Mouse (Mus musculus): ENCODE data around the gene Haspin.
"Not testable (repeated sequence)": the region's sequence is repeated elsewhere in the genome, so short reads cannot be mapped to it uniquely, and the experiment has no call there.

Haspin gene

DNA sequence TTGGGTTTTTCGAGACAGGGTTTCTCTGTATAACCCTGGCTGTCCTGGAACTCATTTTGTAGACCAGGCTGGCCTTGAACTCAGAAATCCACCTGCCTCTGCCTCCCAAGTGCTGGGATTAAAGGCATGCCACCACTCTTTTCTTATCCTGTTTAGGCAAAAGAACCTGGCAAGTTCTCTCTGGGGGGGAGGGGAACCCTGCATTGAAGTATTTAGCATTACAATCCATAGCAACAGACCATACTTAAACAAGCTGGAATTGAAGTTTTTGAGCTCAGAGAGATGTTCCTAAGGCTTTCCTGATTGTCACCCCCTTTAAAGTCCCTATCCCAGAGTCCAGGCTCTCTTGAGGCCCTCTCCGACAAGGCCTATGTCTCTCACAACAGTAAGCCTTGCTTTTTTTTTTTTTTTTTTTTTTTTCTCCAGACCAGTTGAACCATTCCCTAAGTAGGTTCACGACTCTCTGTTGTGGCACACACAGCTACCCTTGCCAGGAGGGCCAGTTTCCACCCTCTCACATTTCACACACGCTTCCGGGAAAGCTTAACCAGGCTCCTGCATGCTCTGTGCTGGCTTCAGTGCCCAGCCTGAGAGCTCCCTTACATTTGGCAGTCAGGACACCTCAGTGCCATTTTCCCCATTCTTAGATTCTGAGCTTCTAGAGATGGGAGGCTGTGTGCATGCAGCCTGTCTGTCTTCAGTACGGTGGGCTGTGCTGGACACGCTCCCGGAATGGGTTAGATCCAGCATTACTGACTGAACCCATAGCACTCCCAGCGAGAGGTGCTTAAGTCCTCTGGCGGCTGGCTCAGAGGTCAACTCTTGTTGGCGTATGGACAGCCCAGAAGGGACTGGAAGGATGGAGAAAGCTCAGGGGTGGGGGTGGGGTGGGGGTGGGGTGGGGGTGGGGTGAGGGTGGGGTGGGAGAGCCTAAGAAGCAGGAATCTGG, 8.2 kb upstream of the Haspin start:
- DNase-seq (ENCODE audit: low read depth, low spot score) = peak; percentile 93

DNA sequence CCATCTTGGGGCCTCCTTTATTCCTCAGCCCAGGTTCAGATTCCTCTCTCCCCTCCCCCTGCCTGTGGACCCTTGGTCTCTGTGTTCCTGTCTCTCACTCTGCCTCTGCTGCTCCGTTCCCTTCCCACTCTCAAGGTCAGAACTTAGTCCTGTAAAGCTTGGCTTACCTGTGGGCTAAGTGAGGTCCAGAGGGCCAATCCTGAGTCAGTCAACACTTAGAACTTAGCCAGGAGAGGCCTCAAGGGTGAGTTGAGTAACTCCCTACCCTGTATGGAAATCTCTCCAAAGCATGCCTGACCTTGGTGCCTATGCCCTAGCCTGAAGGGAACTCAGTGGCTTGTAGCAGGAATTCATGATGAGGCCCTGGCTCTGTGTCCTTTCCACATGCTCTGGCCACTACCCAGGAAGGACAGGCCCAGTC, 6.2 kb upstream of the Haspin start:
- DNase-seq (ENCODE audit: low read depth, low spot score) = peak; percentile 61

DNA sequence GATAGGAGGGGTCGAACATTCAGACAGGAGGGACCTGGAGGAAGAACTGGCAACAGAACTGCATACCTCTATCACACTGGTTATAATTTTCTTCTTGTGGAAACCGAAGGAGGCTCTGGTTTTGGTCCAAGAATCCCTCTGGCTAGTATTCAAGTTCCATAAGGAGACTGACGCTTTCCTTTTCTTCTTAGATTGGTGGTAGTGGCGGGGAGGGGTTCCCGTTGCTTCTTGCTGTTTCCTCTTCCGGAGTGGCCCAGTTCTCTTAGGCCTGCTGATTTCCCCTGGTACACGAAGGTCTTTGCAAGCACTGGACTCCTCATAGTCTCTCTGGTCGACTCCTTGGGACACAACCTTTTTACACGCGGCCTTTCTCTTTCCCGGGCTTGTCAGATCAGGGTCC, 978 bp downstream of the Haspin start:
- no peak for DNase-seq (ENCODE audit: low read depth, low spot score)

DNA sequence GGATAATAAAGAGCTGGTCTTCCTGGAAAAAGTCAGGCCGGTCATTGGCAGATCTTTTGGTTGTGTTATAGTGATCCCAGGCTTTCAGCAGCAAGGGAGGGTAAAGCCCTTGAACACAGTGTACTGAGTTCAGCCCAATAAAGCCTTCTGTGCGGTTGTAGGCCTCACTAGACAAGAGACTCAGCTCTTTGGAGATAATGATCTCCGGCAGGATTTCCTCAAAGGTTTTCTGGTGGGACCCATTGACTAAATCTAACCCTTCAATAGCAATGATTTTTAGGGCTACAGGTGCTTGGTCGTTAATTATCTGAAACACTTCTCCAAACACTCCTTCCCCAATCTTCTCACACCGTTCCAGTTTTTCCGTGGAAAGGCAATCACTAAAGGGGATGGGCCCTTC, 1.5 kb downstream of the Haspin start:
- DNase-seq (ENCODE audit: low read depth, low spot score) = no peak

DNA sequence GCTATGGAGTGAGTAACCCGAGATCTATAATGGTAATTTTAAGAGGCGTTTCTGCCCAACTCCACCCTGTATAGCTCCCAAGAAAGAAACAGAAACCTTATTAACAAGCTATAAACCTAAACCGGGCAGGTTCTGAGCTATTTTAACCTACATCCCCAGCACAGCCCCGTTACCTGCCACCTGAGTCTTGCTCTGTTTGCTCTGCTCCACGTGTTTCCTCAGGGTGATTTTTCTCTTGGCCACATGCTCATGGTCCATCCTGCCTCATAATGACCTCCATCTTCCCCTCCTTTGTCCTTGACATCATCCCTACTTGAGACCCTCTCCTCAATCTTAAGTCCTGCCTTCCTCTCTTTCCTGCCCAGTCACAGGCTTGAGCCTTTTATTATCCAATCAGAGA, 3.9 kb downstream of the Haspin start:
- no peak for DNase-seq (ENCODE audit: low read depth, low spot score)

DNA sequence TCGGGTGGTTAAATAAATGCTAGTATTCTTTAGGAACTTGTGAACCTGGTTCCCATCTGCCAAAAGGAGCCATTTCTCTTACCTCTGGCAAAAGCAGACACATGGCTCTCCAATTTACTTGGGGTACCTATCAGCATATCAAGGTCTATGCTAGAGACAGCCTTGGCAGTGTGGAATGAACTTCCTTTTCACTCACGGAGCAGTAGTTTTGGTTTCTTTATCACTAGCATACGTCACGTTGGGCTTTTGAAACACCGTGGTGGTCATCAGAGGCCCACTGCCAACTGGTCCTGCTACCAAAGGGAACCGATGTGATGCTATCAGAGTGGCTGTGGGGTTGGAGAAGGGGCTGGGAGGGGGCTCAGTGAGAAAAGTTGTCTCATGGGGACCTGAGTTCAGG, 5.1 kb downstream of the Haspin start:
- DNase-seq (ENCODE audit: low read depth, low spot score) = no peak

DNA sequence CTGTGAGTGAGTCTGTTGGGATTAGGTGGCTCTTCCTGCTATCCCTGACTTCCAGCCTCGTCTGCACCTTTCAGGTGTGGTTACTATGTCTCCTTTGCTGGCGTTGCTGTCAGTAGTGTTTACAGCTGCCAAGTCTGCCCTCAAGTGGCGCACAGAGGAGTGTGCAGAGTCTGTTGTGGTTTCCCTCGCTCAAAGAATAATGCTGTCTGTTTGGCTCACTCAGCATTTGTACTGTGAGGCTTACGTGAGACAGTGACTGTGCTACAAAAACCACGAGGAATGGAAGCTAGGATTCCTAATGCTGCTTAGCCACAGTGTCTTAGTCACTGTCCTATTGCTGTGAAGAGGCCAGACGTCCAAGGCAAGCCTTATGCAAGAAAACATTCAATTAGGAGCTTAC, 7.1 kb downstream of the Haspin start:
- DNase-seq (ENCODE audit: low read depth, low spot score) = peak; percentile 71

DNA sequence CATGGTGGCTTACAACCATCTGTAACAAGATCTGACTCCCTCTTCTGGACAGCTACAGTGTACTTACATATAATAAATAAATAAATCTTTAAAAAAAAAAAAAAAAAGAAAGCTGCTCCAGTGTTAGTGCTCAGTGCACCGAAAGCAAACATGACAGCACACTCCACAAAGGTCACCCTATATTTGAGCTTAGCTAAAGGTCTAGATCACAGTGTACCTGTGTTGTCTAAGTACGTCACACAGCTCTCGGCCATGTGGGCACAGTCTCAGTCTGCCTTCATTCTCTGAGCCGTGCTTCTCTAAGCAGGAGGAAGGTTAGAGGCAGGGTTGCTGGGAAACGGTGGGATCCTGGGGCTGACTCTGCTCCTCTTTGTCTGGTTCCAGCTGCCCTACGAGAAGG, 11.6 kb downstream of the Haspin start:
- DNase-seq (ENCODE audit: low read depth, low spot score) = no peak

DNA sequence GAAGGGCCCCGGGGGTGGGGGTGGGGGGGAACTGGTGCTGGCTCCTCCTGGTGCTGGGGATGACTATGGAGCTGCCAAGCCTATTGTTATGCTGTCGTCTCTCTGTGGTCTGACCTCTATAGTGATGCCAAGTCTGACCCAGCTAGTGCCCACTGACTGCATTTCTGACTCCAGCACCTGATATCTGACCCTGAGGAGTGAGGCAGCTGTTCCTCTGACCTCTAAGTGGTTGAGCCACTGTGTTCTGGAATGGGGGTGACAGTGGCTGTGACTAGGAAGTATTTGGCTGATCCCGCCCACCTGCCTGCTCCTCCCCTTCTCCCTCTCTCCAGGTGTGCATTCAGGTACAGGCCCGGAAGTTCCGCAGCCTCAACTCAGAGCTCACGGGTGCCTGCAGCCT, 26.7 kb downstream of the Haspin start:
- DNase-seq (ENCODE audit: low read depth, low spot score) = no peak

DNA sequence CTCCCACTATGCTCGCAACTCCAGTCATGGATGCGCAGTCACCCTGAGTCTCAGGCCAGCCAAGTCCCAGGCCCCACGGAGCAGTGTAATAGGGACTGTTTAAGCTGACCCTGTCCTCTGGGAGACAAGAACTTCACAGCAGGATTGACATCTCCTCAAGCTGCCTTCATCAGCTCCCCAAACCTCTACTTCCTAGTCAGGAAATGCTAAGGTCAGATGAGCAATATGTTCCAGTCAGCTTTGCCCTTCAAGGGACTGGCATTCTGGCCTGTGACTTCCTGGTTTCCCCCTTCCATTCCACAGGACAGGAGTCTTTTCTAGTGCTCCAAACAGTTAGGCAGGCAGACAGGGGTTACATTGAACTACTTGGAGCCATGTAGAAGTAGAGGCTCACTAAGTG, 28.2 kb downstream of the Haspin start:
- DNase-seq (ENCODE audit: low read depth, low spot score) = no peak

DNA sequence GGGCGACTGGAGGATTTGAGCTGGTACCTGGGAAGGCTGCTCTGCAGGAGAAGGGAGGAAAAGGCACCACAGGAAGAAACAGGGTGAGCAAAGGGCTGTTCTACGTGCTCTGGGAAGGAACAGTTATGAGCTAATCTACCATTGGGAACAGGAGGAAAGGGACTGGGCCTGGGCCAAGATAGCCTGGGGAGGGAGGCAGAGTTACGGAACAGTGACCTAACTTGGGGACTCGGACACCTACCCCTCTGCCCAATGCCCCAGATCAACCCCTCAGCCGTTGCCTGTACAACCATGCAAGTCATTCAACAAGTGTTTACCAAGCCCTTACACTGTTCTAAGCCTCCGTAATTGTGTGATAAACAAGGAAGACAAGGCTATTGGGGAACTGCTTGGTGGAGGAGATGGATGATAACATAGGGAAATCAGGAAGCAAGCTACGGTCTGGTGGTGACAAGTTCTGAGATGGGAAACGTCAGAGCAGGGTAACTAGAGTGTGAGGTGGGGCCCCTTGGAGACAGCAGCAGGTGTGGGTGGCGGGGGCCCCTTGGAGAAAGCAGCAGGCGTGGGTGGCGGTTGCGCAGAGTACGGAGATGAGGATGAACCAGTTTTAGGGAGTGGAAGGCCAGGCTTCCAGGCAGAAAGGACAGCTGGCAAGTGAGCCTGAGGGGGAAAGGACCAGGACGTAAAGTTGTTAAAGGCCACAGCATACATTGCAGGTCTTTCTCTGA, 29.0 kb downstream of the Haspin start:
- no peak for DNase-seq (ENCODE audit: low read depth, low spot score)

DNA sequence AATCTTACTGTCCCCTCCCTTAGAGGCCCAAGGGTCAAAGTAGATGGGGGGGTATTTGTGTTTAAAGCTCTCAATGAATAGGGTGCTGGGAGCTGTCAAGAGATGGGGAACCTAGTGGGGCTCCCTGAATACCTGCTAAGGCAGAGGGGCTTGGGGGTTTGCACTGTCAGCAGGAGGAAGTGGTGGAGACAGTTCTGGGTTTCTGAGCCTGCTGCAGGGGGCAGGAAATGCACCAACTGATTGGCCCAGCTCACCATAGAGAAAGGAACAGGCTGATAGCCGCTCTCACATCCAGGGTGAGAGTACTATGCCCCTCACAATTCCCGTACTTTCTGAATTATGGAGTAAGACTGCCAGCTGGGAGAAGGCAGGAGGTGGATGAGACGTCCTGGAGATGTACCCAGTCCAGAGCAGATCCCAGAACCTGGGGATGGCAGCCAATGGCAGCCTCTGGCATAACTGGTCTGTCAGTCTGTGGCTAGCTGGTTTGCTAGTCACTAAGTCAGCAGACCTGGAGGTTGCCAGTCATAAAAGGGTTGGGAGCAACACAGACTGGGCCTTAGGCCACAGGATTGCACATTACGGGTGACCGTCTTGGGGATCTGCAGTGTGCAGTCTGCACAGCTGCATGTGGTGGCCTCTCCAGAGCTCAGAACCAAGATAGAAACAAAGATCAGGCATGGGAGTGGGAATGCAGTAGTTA, 29.7 kb downstream of the Haspin start:
- DNase-seq (ENCODE audit: low read depth, low spot score) = no peak

DNA sequence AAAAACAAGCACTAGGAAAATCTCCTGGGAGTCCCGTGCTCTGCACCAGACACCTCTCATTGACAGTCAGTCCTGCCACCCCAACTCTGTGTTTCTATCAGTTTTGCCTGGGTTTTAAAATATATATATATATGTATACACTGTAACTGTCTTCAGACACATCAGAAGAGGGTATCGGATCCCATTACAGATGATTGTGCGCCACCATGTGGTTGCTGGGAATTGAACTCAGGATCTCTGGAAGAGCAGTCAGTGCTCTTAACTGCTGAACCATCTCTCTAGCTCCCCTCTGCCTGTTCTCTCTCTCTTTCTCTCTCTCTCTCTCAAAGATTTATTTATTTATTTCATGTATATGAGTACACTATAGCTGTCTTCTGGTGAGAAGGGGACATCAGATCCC, 30.7 kb downstream of the Haspin start:
- DNase-seq (ENCODE audit: low read depth, low spot score) = not testable (repeated sequence)

DNA sequence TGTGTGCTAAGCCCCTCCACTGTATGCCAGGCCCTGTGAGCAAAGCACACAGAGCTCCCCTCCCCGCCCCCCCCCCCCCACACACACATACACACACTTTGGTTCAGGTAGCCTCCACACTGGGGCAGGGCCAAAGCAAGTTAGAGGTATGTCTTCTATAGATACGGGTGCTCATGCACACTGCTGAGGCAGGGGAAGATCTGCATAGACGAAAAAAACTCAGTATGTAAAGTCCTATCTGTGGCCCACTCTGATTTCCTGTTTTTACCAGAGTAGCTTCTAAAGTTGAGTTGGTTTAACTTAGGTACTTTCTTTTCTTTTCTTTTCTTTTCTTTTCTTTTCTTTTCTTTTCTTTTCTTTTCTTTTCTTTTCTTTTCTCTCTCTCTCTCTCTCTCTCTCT, 32.8 kb downstream of the Haspin start:
- no peak for DNase-seq (ENCODE audit: low read depth, low spot score)

DNA sequence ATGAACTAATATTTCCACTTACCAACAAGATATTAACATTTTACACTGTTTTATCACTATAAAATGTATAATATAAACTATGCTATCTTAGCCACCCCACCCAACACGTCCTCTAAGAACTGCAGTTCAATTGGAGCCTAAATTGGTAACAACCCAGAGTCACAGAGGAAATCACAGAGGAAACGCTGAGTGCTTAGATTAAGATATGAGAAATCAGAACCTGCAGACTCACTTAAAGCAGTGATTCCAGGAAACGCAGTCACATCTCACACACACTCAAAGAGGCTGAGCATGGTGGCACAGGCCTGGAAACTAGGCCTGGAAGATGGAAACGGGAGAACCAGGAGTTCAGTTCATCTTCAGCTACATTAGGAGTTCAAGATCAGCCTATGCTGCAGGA, 36.8 kb downstream of the Haspin start:
- DNase-seq (ENCODE audit: low read depth, low spot score) = no peak

DNA sequence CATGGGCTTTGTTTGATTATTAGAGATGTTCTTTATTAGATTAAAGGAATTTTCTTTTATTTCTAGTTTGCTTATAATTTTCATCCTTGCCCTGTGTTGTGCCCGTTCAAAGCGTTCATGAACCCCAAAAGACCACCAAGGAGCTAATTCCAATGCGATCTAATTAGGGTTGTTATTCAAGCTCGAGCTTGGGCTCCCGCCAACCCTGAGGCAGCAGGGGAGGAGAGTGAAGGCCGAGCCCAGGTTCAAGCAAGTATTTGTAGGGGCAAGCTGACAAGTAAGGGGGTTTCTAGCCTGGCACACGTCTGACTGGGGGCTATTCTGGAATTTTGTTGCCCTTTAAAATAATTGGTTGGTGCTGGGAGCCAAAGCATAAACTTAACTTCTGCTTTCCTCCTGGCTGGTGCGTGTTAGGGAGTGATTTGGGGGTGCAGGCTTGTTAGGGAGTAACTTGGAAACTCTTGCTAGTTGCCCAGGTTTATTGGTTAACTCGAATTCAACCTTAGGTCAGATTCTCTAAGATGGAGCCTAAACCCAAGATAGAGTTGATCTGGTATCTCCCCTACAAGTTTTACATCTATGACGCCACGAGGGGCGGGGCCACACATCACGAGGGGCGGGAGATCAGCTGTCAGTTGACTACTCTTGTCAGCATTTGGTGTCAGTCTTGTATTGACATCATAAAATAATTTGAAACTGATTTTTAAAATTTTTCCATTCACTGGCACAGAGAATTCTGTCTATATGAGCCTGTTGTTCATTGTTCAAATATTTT, 37.9 kb downstream of the Haspin start:
- DNase-seq (ENCODE audit: low read depth, low spot score) = peak; percentile 25

DNA sequence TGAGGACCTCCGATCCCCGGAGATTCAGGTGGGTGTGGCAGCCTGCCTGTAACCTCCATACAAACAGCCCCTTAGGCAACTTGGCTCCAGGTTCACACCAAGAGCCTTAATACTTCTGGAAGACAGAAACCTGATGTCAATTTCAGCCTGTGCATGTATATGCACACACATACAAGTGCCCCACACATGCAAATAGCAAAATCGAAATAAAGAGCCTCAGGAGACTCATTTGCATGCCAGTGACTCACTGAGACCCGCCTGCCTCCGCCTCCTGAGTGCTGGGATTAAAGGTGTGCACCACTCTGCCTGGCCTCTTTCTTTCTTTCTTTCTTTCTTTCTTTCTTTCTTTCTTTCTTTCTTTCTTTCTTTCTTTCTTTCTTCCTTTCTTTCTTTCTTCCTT, 39.2 kb downstream of the Haspin start:
- peak; percentile 20 for DNase-seq (ENCODE audit: low read depth, low spot score)

DNA sequence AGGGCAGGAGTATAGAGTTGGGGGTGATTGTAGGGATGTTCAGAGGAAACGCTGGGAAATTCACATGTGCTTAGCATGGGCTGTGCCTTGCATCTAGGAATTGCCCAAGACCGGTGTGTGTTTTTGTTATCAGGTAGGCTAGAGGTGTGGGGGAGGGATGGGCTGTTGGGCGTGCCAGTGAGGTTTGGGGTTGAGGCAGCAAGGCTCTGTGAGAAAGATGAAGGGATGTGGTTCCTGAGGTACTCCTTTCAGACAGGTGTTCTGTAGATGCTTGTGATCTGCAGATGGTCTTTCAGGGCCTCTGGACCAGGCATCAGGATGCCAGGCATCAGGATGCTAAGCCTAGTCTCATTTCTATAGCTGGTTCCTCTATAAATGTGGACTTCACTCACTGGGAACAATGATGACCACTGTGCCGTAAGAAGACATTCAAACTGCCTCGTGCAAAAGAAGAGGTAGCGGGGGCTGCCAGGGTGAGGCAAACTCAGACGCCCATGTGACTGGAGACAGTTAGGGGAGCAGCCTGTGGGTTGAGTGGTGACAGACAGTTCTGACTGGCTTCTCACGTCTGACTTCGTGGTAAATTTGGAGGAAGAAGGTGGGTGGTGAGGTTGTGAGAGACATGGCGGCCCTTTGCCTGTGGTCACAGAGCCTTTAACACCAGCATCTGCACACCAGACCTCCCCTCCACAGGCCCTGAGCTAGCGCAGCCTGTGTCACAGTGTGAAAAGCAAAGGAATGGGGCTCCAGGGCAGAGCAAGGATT, 43.7 kb downstream of the Haspin start:
- no peak for DNase-seq (ENCODE audit: low read depth, low spot score)

DNA sequence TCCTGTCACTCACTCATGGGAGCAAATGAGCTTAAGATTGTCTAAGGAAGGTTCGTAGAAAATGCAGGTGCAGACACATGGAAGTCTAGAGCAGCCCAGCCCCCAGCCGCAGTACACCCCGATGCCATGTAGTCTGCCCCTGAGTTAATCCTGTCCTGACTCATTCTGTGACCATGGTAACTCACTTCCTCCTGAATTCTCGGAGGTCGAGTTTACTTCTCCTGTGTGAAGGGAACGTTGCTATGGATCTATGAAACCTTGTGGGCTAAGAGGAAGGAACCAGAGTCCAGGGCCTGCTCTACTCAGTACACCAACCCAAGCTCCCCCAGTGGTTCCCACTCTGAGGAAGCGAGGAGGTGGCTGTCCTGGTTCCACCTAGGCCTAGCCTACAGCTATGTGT, 45.2 kb downstream of the Haspin start:
- DNase-seq (ENCODE audit: low read depth, low spot score) = no peak

DNA sequence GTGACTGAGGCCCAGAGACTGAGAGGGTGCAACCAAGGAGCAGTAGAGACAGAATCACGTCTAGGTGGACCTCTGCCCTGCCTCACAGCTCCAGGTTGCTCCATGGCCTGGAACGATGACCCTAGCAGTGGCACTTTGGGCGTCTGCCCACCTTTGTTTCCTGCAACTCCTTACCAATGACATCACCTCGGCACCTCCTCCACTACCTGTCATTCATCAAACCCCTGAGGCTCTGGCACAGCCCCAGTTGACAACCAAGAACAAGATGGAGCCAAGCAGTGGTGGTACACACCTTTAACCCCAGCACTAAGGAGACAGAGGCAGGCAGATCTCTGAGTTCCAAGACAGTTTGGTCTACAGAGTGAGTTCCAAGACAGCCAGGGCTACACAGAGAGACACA, 46.0 kb downstream of the Haspin start:
- DNase-seq (ENCODE audit: low read depth, low spot score) = no peak

DNA sequence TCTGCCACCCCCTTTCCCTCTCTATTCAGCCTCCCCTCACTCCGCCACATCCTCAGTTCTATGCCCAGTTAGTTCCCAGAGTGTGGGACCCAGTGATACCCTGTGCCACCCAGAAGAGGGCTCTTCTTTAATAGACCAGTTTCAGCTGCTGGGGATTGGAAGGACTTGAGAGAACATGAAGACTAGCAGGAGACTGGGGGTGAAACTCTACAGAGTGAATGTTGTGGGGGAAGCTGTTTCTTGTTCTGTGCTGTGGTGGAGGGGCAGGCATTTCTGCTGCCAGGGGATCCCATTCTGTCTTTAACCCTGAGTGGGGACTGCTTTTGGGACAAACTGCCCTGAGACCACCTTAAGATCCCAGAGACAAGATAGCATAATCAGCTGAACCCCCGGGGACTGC, 47.3 kb downstream of the Haspin start:
- no peak for DNase-seq (ENCODE audit: low read depth, low spot score)

All from R1 (cell line).